Mouse (Mus musculus): ENCODE data around the gene Dnase1l2. TPM values are rescaled to one million over a fixed set of nuclear protein-coding genes. Genes with fewer than 3 reads are reported as not detected.

The Dnase1l2 gene
- total and polyA plus RNA-seq, 2 experiments from 2014 or later: 0.44 to 4.5 TPM

- H3K36me3 ChIP-seq (replicated peaks; ENCODE audit: control insufficient read depth, insufficient read depth, low read length): peaks cover 54% of the 10 kb centered on the region
- 91% methylated on average over 5 of the region's 5 CpGs for WGBS
- ATAC-seq (ENCODE audit: insufficient read depth, low read depth): no peak
Measured at GRCm38 (mm10) chr17:24424489-24424888, 18.4 kb downstream of the Dnase1l2 start.

GRCm38 (mm10) chr17:24423114-24423513 is 19.8 kb downstream of the Dnase1l2 start:
- Histone ChIP-seq H3K4me3 (ENCODE audit: low read depth, low read length) (no peak overlapping the region), H3K4me2 (ENCODE audit: low read depth, low read length) (no peak overlapping the region), H3K27me3 (ENCODE audit: control insufficient read depth, insufficient read depth, low read length) (no peaks in the 10 kb centered on the region), H3K4me1 (ENCODE audit: control insufficient read depth, insufficient read depth) (no peaks in the 10 kb centered on the region), H3K9ac (replicated peaks; ENCODE audit: low read depth, low read length) (no peak overlapping the region), H3K27ac (ENCODE audit: low read depth) (no peak overlapping the region), H3K36me3 (replicated peaks; ENCODE audit: control insufficient read depth, insufficient read depth, low read length) (peaks cover 67% of the 10 kb centered on the region), H3K9me3 (replicated peaks; ENCODE audit: control insufficient read depth, low read length) (no peaks in the 10 kb centered on the region)
- TF ChIP-seq CTCF (IDR thresholded peaks at IDR 0.05; ENCODE audit: low read depth): no peak
- no peak for TF ChIP-seq EP300 (IDR thresholded peaks at IDR 0.05; ENCODE audit: low read depth)
- ATAC-seq (ENCODE audit: insufficient read depth, low read depth) (no peak), DNase-seq (ENCODE audit: low spot score) (no peak)
- WGBS: 90% methylated on average over 4 of the region's 4 CpGs

More at GRCm38 (mm10) chr17:24424489-24424888, 18.4 kb downstream of the Dnase1l2 start:
- no peak for DNase-seq (ENCODE audit: low spot score)
- Histone ChIP-seq H3K4me3 (ENCODE audit: low read depth, low read length) (no peak overlapping the region), H3K9me3 (replicated peaks; ENCODE audit: control insufficient read depth, low read length) (no peaks in the 10 kb centered on the region), H3K27ac (ENCODE audit: low read depth) (no peak overlapping the region), H3K27me3 (ENCODE audit: control insufficient read depth, insufficient read depth, low read length) (no peaks in the 10 kb centered on the region), H3K4me2 (ENCODE audit: low read depth, low read length) (no peak overlapping the region), H3K9ac (replicated peaks; ENCODE audit: low read depth, low read length) (no peak overlapping the region), H3K4me1 (ENCODE audit: control insufficient read depth, insufficient read depth) (no peaks in the 10 kb centered on the region; the same call in 1 of the 2 replicates)
- TF ChIP-seq EP300 (IDR thresholded peaks at IDR 0.05; ENCODE audit: low read depth) (no peak), CTCF (IDR thresholded peaks at IDR 0.05; ENCODE audit: low read depth) (no peak)

DNA sequence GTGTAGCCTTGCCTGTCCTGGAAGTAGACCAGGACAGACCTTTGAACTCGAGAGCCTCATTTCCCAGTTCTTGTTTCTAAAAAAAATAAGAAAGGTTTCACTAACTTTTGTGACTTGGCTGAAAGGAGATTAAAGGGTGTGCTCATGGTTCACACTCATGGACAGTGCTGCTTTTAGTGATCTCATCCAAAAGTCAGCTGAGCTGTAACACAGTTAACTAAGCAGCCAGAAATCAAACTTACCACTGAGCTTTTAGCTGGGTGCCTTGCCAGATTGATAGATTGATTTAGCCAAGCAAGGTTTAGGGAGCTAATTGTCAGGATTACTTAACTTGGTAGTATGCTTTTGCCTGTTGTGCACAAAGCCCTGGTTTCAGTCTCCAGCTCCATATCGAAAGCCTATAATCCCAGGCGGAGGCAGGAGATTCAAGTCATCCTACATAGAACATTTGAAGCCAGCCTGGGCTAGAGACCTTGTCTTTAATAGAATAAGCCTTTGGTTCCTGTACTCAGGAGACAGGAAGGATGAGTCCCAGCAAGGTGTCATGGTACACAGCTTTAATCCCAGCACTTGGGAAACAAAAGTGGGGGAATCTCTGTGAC is 26.8 kb downstream of the Dnase1l2 start:
- Histone ChIP-seq H3K4me3 (ENCODE audit: low read depth, low read length) (peak overlapping the region; percentile 86; the same call in 1 of the 2 replicates), H3K4me1 (ENCODE audit: control insufficient read depth, insufficient read depth) (peaks cover 20% of the 10 kb centered on the region), H3K36me3 (replicated peaks; ENCODE audit: control insufficient read depth, insufficient read depth, low read length) (peaks cover 50% of the 10 kb centered on the region), H3K27me3 (ENCODE audit: control insufficient read depth, insufficient read depth, low read length) (no peaks in the 10 kb centered on the region), H3K4me2 (ENCODE audit: low read depth, low read length) (peak overlapping the region; percentile 88), H3K27ac (ENCODE audit: low read depth) (no peak overlapping the region), H3K9ac (replicated peaks; ENCODE audit: low read depth, low read length) (peak overlapping the region; percentile 88), H3K9me3 (replicated peaks; ENCODE audit: control insufficient read depth, low read length) (no peaks in the 10 kb centered on the region)
- 75% methylated on average over 3 of the region's 3 CpGs for WGBS
- TF ChIP-seq EP300 (IDR thresholded peaks at IDR 0.05; ENCODE audit: low read depth): no peak
- TF ChIP-seq CTCF (IDR thresholded peaks at IDR 0.05; ENCODE audit: low read depth): no peak
- DNase-seq (ENCODE audit: low spot score): no peak
- ATAC-seq (ENCODE audit: insufficient read depth, low read depth): no peak

- DNase-seq (ENCODE audit: low spot score) (peak; percentile 7), ATAC-seq (ENCODE audit: insufficient read depth, low read depth) (no peak)
- TF ChIP-seq CTCF (IDR thresholded peaks at IDR 0.05; ENCODE audit: low read depth) (no peak), EP300 (IDR thresholded peaks at IDR 0.05; ENCODE audit: low read depth) (no peak)
- peaks cover 20% of the 10 kb centered on the region for H3K4me1 ChIP-seq (ENCODE audit: control insufficient read depth, insufficient read depth)
- peak overlapping the region; percentile 88 for H3K4me2 ChIP-seq (ENCODE audit: low read depth, low read length)
- peak overlapping the region; percentile 88 for H3K9ac ChIP-seq (replicated peaks; ENCODE audit: low read depth, low read length)
- peaks cover 49% of the 10 kb centered on the region for H3K36me3 ChIP-seq (replicated peaks; ENCODE audit: control insufficient read depth, insufficient read depth, low read length)
- no peaks in the 10 kb centered on the region for H3K9me3 ChIP-seq (replicated peaks; ENCODE audit: control insufficient read depth, low read length)
- H3K4me3 ChIP-seq (ENCODE audit: low read depth, low read length): peak overlapping the region; percentile 86
- WGBS: under 1% methylated on average over 21 of the region's 21 CpGs
- peak overlapping the region; percentile 89 for H3K27ac ChIP-seq (ENCODE audit: low read depth)
- no peaks in the 10 kb centered on the region for H3K27me3 ChIP-seq (ENCODE audit: control insufficient read depth, insufficient read depth, low read length)
Measured at GRCm38 (mm10) chr17:24415011-24415410, 27.9 kb downstream of the Dnase1l2 start.

DNA sequence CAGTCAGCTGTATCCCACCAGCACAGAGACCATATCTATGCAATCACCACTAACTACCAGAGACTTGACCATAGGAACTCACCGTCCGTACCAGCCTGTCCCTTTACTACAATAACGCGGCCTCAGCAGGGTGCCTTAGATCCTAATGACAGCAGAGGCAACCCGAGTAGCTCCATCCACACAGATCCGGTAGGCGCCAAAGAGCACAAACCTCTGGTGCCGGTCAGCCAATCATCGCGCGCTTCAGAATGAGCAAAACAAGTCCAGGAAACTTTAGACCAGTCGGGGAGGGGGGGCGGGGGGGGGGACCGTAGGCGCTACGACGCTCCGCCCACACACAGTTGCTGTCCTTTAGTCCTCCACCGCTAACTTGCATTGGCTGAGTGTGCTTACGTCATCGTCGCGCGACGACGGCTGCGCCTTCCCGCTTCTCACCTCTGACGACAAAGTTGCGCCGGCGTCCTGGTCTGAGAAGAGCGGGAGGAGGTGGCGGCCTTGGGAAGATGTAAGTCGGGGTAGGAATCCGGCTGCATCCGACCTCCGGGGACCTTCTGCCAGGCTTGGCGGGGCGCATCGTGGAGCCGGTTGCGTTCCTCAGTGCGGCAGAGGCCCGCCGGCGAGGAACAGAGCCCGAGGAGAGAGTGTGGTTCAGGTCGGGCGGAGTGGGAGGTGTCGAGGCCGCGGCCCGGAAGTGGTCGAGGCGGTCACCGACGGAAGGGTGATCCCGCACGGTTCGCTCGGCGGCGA is 28.5 kb downstream of the Dnase1l2 start, which contains the start of gene Rnps1:
Gene Rnps1, plus strand, starts transcription at position 336 of the 747 bp plus-strand sequence.
- Histone ChIP-seq H3K36me3 (replicated peaks; ENCODE audit: control insufficient read depth, insufficient read depth, low read length) (peaks cover 49% of the 10 kb centered on the region), H3K9me3 (replicated peaks; ENCODE audit: control insufficient read depth, low read length) (no peaks in the 10 kb centered on the region), H3K27me3 (ENCODE audit: control insufficient read depth, insufficient read depth, low read length) (no peaks in the 10 kb centered on the region), H3K4me2 (ENCODE audit: low read depth, low read length) (peak within 1 kb of the TSS; percentile 88), H3K4me1 (ENCODE audit: control insufficient read depth, insufficient read depth) (peaks cover 20% of the 10 kb centered on the region), H3K4me3 (ENCODE audit: low read depth, low read length) (peak within 1 kb of the TSS; percentile 86), H3K27ac (ENCODE audit: low read depth) (peak within 1 kb of the TSS; percentile 89), H3K9ac (replicated peaks; ENCODE audit: low read depth, low read length) (peak within 1 kb of the TSS; percentile 88)
- TF ChIP-seq EP300 (IDR thresholded peaks at IDR 0.05; ENCODE audit: low read depth): peak; percentile 63
- TF ChIP-seq CTCF (IDR thresholded peaks at IDR 0.05; ENCODE audit: low read depth): no peak
- under 1% methylated on average over 64 of the region's 64 CpGs for WGBS
- peak; percentile 93 for ATAC-seq (ENCODE audit: insufficient read depth, low read depth)
- DNase-seq (ENCODE audit: low spot score): peak; percentile 99
